Mouse (Mus musculus): ENCODE measurements at regions not wholly inside any gene's neighbourhood (a gene's known extent, or its start where the extent isn't known, plus 50 kb on each side); places are given as distances from the start of the nearest gene placed in this dataset.

DNA sequence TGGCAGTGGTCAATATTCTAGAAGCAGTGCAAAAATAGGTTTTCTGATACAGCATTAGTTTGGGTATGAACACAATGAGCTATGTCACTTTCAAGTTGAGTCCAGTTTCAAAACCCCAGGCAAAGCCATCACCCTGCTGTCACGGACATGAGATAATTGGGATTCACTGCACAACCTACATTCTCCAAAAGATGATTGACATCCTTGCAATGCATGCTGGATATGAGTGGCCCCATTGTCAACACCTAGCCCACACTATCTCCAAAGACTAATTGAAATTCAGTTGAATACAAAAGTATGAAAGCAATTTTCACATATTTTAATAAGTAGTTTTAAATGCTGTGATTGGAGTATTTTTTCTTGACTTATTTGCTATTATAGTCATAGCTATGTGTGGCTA is 783.7 kb upstream of the Tbl1xr1 start:
- H3K27ac ChIP-seq (ENCODE audit: low read length) = no peak overlapping the region
- no peak overlapping the region for H3K4me2 ChIP-seq (ENCODE audit: low read length)
- no peaks in the 10 kb centered on the region for H3K4me1 ChIP-seq (ENCODE audit: control insufficient read depth, insufficient read depth, low read length)
- 0 out of 2 replicates have a peak, but pooled peaks have one; percentile 45 for ATAC-seq
- WGBS = 57% methylated on average over 1 of the region's 1 CpGs
- H3K9ac ChIP-seq (ENCODE audit: low read depth, low read length) = no peak overlapping the region
- H3K4me3 ChIP-seq (ENCODE audit: low read depth, low read length) = no peak overlapping the region
- no peaks in the 10 kb centered on the region for H3K9me3 ChIP-seq (replicated peaks; ENCODE audit: control insufficient read depth, low read length, poor library complexity, severe bottlenecking)
- H3K27me3 ChIP-seq (ENCODE audit: control insufficient read depth, insufficient read depth, low read depth, low read length) = no peaks in the 10 kb centered on the region
- no peaks in the 10 kb centered on the region for H3K36me3 ChIP-seq (ENCODE audit: control insufficient read depth, insufficient read depth, low read length)

DNA sequence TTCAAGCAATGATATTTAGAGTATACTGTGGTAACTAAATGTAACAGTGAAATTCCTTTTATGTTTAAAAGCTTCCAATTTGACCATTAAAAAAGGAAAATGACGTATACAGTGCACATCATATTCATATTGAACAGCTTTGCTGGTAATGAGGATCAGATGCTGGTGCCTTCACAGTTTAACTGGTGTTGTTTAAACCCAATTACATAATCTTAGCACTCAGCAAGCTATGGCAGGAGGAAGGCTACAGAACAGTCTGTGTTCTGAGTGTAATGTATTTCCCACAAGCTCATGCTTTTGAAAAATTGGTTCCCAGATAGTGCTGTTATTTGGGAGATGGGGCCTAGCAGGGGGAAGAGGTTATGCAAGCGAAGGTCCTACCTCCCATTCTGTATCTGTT is 783.1 kb upstream of the Tbl1xr1 start:
- H3K9me3 ChIP-seq (replicated peaks; ENCODE audit: control insufficient read depth, low read length, poor library complexity, severe bottlenecking) = no peaks in the 10 kb centered on the region
- 81% methylated on average over 2 of the region's 2 CpGs for WGBS

DNA sequence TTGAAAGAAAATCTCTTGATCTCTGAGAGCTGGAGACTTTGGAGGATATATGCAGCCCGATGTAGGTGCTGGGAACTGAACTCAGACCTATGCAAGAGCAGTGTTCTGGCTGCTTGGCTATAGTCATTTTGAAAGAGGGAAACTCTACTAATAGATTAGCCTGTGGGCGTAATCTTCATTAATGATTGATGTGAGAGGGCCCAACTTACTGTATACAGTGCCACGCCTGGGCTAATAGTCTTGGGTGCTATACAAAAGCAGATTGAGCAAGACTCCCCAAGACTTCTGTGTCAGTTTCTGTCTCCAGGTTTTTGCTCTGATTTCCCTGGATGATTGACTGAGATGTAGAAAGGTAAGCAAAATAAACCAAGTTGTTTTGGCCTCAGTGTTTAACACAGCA is 781.7 kb upstream of the Tbl1xr1 start:
- WGBS = 94% methylated on average over 3 of the region's 3 CpGs
- Histone ChIP-seq H3K9ac (ENCODE audit: low read depth, low read length) (no peak overlapping the region), H3K9me3 (replicated peaks; ENCODE audit: control insufficient read depth, low read length, poor library complexity, severe bottlenecking) (no peaks in the 10 kb centered on the region), H3K27me3 (ENCODE audit: control insufficient read depth, insufficient read depth, low read depth, low read length) (no peaks in the 10 kb centered on the region), H3K27ac (ENCODE audit: low read length) (no peak overlapping the region), H3K4me1 (ENCODE audit: control insufficient read depth, insufficient read depth, low read length) (no peaks in the 10 kb centered on the region), H3K4me3 (ENCODE audit: low read depth, low read length) (no peak overlapping the region), H3K4me2 (ENCODE audit: low read length) (no peak overlapping the region), H3K36me3 (ENCODE audit: control insufficient read depth, insufficient read depth, low read length) (no peaks in the 10 kb centered on the region)
- ATAC-seq = no peak

More for the DNA sequence above, 783.1 kb upstream of the Tbl1xr1 start:
- H3K36me3 ChIP-seq (ENCODE audit: control insufficient read depth, insufficient read depth, low read length) = no peaks in the 10 kb centered on the region
- H3K27ac ChIP-seq (ENCODE audit: low read length) = no peak overlapping the region
- H3K4me1 ChIP-seq (ENCODE audit: control insufficient read depth, insufficient read depth, low read length) = no peaks in the 10 kb centered on the region
- H3K4me3 ChIP-seq (ENCODE audit: low read depth, low read length) = no peak overlapping the region
- no peaks in the 10 kb centered on the region for H3K27me3 ChIP-seq (ENCODE audit: control insufficient read depth, insufficient read depth, low read depth, low read length)
- H3K9ac ChIP-seq (ENCODE audit: low read depth, low read length) = no peak overlapping the region
- H3K4me2 ChIP-seq (ENCODE audit: low read length) = no peak overlapping the region
- ATAC-seq = no peak

DNA sequence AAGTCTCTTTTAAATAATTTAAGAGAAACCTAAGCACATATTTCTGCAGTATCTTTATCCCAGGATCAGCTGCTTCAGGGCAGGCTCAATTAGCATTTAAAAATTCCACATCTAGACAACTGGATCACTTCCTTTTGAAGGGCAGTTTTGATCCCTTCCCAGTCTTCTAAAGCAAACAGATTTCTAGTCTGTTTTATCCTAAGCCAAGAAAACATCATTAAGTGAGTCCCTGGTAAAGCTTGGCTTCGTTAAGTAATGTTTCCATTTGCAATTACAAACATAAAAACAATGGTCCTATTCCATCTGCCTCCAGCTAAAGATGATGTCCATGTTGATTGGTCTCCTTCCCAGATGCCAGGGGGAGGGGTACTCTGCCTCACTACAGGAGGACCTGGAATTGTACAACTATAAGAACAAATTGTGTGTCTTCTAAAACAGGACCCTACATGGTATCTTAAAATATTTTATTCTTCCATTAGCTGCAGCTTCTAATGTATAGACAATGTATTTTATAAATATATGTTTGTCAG is 779.8 kb upstream of the Tbl1xr1 start:
- ATAC-seq = no peak
- Histone ChIP-seq H3K4me2 (ENCODE audit: low read length) (no peak overlapping the region), H3K4me3 (ENCODE audit: low read depth, low read length) (no peak overlapping the region), H3K9me3 (replicated peaks; ENCODE audit: control insufficient read depth, low read length, poor library complexity, severe bottlenecking) (no peaks in the 10 kb centered on the region), H3K9ac (ENCODE audit: low read depth, low read length) (no peak overlapping the region), H3K27me3 (ENCODE audit: control insufficient read depth, insufficient read depth, low read depth, low read length) (no peaks in the 10 kb centered on the region), H3K27ac (ENCODE audit: low read length) (no peak overlapping the region), H3K4me1 (ENCODE audit: control insufficient read depth, insufficient read depth, low read length) (no peaks in the 10 kb centered on the region), H3K36me3 (ENCODE audit: control insufficient read depth, insufficient read depth, low read length) (no peaks in the 10 kb centered on the region)
- 33% methylated on average over 1 of the region's 1 CpGs for WGBS

DNA sequence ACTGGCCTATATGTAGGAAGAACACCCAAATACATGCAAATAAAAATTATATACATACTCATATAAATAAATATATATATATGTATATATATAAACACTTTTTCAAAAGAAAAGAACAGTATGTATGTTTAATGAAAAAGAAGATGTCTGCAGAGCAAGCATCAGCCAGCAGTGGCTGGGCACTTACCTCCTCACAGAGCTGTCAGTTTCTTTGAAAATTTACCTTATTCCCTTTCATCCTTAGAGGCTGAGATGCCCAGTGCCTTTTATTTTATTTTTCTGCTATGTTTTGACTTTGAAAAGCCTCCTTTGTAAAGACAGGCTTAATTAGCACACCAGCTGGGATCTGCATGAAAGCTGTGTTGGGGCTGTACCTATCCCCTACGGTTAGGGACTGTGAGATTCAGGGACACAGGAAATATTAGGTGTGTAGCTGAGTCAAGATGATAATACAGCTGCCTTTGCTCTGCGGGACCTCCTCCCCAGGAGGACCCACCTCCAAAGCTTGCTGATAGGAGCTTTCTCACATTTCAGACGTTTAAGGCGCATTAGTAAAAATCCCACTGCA is 751.0 kb upstream of the Tbl1xr1 start:
- H3K9ac ChIP-seq (ENCODE audit: low read depth, low read length) = no peak overlapping the region
- no peaks in the 10 kb centered on the region for H3K36me3 ChIP-seq (ENCODE audit: control insufficient read depth, insufficient read depth, low read length)
- no peaks in the 10 kb centered on the region for H3K27me3 ChIP-seq (ENCODE audit: control insufficient read depth, insufficient read depth, low read depth, low read length)
- H3K4me3 ChIP-seq (ENCODE audit: low read depth, low read length) = no peak overlapping the region
- WGBS = 27% methylated on average over 4 of the region's 4 CpGs
- peaks cover 5% of the 10 kb centered on the region; the same call in 1 of the 2 replicates for H3K4me1 ChIP-seq (ENCODE audit: control insufficient read depth, insufficient read depth, low read length)
- no peaks in the 10 kb centered on the region for H3K9me3 ChIP-seq (replicated peaks; ENCODE audit: control insufficient read depth, low read length, poor library complexity, severe bottlenecking)
- peak; percentile 67 for ATAC-seq
- H3K27ac ChIP-seq (ENCODE audit: low read length) = peak overlapping the region; percentile 23; the same call in 1 of the 2 replicates
- no peak overlapping the region for H3K4me2 ChIP-seq (ENCODE audit: low read length)

DNA sequence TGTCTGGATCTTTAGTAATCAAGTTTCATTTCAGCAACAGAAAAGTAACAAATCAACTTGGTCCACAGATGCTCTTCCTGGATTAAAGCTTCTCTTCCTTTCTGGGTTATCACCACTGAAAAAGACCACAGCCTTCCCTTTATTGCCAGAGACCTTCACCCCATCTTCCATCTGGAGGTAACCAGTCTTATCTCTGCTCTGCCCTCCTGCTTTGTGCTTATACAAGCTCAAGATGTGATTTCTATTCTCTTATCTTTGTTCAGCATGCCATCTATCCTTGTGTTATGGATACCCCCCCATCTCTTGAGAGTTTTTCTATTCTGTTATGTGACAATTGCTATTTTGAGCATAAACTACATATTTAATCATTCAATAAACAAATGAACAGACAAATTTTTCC is 734.5 kb upstream of the Tbl1xr1 start:
- no peaks in the 10 kb centered on the region for H3K4me1 ChIP-seq (ENCODE audit: control insufficient read depth, insufficient read depth, low read length)
- H3K9me3 ChIP-seq (replicated peaks; ENCODE audit: control insufficient read depth, low read length, poor library complexity, severe bottlenecking) = no peaks in the 10 kb centered on the region
- H3K27ac ChIP-seq (ENCODE audit: low read length) = no peak overlapping the region
- H3K9ac ChIP-seq (ENCODE audit: low read depth, low read length) = no peak overlapping the region
- no peak overlapping the region for H3K4me3 ChIP-seq (ENCODE audit: low read depth, low read length)
- H3K4me2 ChIP-seq (ENCODE audit: low read length) = no peak overlapping the region
- H3K27me3 ChIP-seq (ENCODE audit: control insufficient read depth, insufficient read depth, low read depth, low read length) = no peaks in the 10 kb centered on the region
- H3K36me3 ChIP-seq (ENCODE audit: control insufficient read depth, insufficient read depth, low read length) = no peaks in the 10 kb centered on the region
- ATAC-seq = no peak

DNA sequence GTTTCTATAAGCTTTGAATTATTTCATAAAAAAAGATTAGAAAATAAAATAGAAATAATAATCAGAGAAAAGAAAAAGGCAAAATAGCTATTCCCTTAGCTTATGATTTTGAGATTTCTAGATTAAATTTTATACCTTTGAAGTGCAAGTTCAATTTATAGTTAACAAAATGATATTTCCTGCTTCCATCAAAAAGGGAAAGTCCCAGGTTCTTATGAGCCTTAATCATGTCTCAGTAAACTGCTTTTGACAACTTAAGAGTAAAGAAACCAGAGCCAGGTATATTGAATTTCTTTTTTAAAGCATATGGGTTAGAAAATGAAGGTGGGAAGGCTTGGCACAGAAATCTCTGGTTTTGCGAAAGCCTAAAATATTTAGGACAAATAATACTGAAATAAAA is 733.4 kb upstream of the Tbl1xr1 start:
- Histone ChIP-seq H3K36me3 (ENCODE audit: control insufficient read depth, insufficient read depth, low read length) (no peaks in the 10 kb centered on the region), H3K27me3 (ENCODE audit: control insufficient read depth, insufficient read depth, low read depth, low read length) (no peaks in the 10 kb centered on the region), H3K4me3 (ENCODE audit: low read depth, low read length) (no peak overlapping the region), H3K4me1 (ENCODE audit: control insufficient read depth, insufficient read depth, low read length) (no peaks in the 10 kb centered on the region), H3K27ac (ENCODE audit: low read length) (no peak overlapping the region), H3K9ac (ENCODE audit: low read depth, low read length) (no peak overlapping the region), H3K4me2 (ENCODE audit: low read length) (no peak overlapping the region), H3K9me3 (replicated peaks; ENCODE audit: control insufficient read depth, low read length, poor library complexity, severe bottlenecking) (no peaks in the 10 kb centered on the region)
- 94% methylated on average over 1 of the region's 1 CpGs for WGBS
- no peak for ATAC-seq

DNA sequence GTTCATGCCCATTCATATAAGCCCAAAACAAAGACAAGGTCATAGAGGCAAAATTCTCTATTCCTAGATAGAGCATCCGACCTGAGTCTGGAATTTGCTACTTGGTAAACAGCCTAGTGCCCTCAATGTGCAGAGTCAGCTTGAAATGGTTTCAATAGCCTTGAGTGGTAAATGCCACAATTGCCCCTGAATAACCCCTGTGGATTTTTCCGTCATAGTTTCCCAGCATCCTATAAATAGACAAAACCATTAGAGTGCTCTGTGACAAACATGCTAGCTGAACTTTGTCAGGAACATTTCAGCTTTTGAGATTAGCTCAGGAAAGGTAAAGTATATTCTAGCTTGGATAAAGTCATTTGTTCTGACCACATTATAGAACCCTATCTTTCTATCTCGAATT is 727.0 kb upstream of the Tbl1xr1 start:
- H3K4me3 ChIP-seq (ENCODE audit: low read depth, low read length) = no peak overlapping the region
- no peaks in the 10 kb centered on the region for H3K27me3 ChIP-seq (ENCODE audit: control insufficient read depth, insufficient read depth, low read depth, low read length)
- H3K27ac ChIP-seq (ENCODE audit: low read length) = no peak overlapping the region
- no peak overlapping the region for H3K9ac ChIP-seq (ENCODE audit: low read depth, low read length)
- no peaks in the 10 kb centered on the region for H3K36me3 ChIP-seq (ENCODE audit: control insufficient read depth, insufficient read depth, low read length)
- H3K4me1 ChIP-seq (ENCODE audit: control insufficient read depth, insufficient read depth, low read length) = no peaks in the 10 kb centered on the region
- H3K4me2 ChIP-seq (ENCODE audit: low read length) = no peak overlapping the region
- WGBS = 80% methylated on average over 3 of the region's 3 CpGs
- H3K9me3 ChIP-seq (replicated peaks; ENCODE audit: control insufficient read depth, low read length, poor library complexity, severe bottlenecking) = no peaks in the 10 kb centered on the region
- ATAC-seq = no peak

DNA sequence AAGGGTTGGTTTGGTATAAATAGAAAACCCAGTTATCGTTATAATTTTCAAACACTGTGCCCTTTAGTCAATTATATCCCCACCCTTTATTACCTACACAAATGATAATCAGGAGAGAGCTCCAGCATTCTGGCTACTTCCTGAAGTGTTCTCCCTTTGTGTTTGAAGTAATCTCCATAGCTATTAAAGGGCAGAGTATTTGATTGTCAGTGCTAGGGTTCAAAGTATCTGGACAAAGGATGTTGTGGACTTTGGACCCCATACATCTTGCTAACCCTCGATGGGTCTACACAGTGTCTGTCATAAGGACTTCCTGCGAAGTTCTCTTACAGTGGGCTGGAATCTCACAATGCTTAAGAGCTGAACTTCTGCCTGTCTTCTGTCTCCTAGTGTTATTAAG is 720.3 kb upstream of the Tbl1xr1 start:
- no peaks in the 10 kb centered on the region for H3K9me3 ChIP-seq (replicated peaks; ENCODE audit: control insufficient read depth, low read length, poor library complexity, severe bottlenecking)
- H3K4me3 ChIP-seq (ENCODE audit: low read depth, low read length) = no peak overlapping the region
- H3K4me1 ChIP-seq (ENCODE audit: control insufficient read depth, insufficient read depth, low read length) = peaks cover 9% of the 10 kb centered on the region; the same call in 1 of the 2 replicates
- H3K36me3 ChIP-seq (ENCODE audit: control insufficient read depth, insufficient read depth, low read length) = no peaks in the 10 kb centered on the region
- no peak for ATAC-seq
- no peak overlapping the region for H3K9ac ChIP-seq (ENCODE audit: low read depth, low read length)
- 67% methylated on average over 3 of the region's 3 CpGs for WGBS
- H3K4me2 ChIP-seq (ENCODE audit: low read length) = no peak overlapping the region
- H3K27me3 ChIP-seq (ENCODE audit: control insufficient read depth, insufficient read depth, low read depth, low read length) = no peaks in the 10 kb centered on the region
- H3K27ac ChIP-seq (ENCODE audit: low read length) = peak overlapping the region; percentile 47; the same call in 1 of the 2 replicates
